Mouse (Mus musculus) kidney, embryonic 15.5 days (tissue): ENCODE data around the gene Fscn2. TPM values are rescaled to one million over a fixed set of nuclear protein-coding genes. Genes with fewer than 3 reads are reported as not detected.
A peak's percentile ranks its signal among the peaks of the same experiment; 100 is the strongest.

Experiments
- ATAC-seq: fragments of 200-750 bp; cut with Nextera tagmentation; replicated peaks from 2 replicates; pipeline ENCODE4 v1.8.0; 2017; ENCODE audit warnings: moderate TSS enrichment; ENCODE audit not compliant: low FRiP score
- H3K27ac ChIP-seq: fragments of 300-500 bp; sonication (generic); 2 replicates; pipeline ENCODE4 v1.5.1; 2015; ENCODE audit warnings: mild to moderate bottlenecking, inconsistent platforms
- H3K27me3 ChIP-seq: fragments of 300-500 bp; sonication (generic); 2 replicates; pipeline ENCODE4 v1.6.1; 2015; ENCODE audit warnings: inconsistent platforms
- H3K36me3 ChIP-seq: fragments of 300-500 bp; sonication (generic); 2 replicates; pipeline ENCODE4 v1.6.1; 2015; ENCODE audit warnings: inconsistent platforms
- H3K4me1 ChIP-seq: fragments of 300-500 bp; sonication (generic); 2 replicates; pipeline ENCODE4 v1.6.1; 2015; ENCODE audit warnings: inconsistent platforms
- H3K4me2 ChIP-seq: fragments of 300-500 bp; sonication (generic); 2 replicates; pipeline ENCODE4 v1.6.1; 2015; ENCODE audit warnings: moderate library complexity, mild to moderate bottlenecking, inconsistent platforms
- H3K4me3 ChIP-seq: fragments of 300-500 bp; sonication (generic); replicated peaks from 2 replicates; pipeline ENCODE4 v1.5.1; 2015; ENCODE audit warnings: mild to moderate bottlenecking, inconsistent platforms
- H3K9ac ChIP-seq: fragments of 300-500 bp; sonication (generic); 2 replicates; pipeline ENCODE4 v1.6.1; 2015; ENCODE audit warnings: mild to moderate bottlenecking, inconsistent platforms
- H3K9me3 ChIP-seq: fragments of 300-500 bp; sonication (generic); replicated peaks from 2 replicates; pipeline ENCODE4 v1.6.1; 2016; ENCODE audit warnings: inconsistent platforms
- WGBS: fragments of 180-500 bp; shearing (Covaris S2); methylation state at CpG from one replicate; pipeline ENCODE4 v1.1.7; 2015; ENCODE audit warnings: mixed read lengths; 5-methylcytosine and 5-hydroxymethylcytosine counted together
- polyA plus RNA-seq: library from polyadenylated mRNA; unstranded; fragments of >200 nt; fragmentation: Nextera tagmentation; extraction: Ambion mirVana; gene quantifications from 2 replicates; pipeline ENCODE4 v1.2.1, GENCODE M21; 2015

Gene Fscn2
- polyA plus RNA-seq, 1 experiment from 2014 or later = 1.1 TPM

DNA sequence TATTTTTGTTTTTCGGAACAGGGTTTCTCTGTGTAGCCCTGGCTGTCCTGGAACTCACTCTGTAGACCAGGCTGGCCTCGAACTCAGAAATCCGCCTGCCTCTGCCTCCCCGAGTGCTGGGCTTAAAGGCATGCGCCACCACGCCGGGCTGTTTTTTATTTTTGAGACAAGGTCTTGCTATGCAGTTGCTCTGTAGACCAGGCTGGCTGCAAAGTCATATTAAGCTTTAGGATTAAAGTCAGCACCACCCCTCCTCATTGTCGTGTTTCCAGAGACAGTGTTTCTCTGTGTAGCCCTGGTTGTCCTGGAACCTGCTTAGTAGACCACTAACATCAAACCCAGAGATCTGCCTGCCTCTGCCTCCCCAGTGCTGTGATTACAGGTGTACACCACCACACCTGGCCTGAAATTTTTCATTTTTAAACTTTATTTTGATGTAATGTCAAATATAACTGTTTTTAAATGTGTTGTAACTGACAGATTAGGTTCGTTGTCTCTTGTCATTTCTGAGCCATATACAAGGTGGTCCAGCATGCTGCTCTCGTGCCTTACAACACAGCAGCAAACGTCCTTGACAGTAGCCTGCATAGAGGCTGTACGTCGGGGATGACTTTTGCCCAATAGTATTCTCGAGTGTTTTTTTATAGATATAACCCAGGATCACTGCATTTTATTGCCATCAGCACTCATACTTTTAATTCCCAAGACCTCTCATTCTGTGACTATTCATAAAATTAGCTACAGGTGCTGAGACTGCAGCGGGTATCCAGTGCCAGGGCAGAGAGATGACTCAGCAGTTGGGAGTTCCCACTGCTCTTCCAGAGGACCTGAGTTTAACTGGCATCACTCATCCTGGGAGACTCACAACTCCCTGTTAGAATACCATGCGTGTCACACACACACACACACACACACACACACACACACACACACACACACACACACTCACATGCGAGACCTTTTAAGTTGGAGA lies 6.7 kb upstream of the Fscn2 start:
- Histone ChIP-seq H3K36me3 (no peaks in the 10 kb centered on the region), H3K27me3 (no peaks in the 10 kb centered on the region), H3K9me3 (no peaks in the 10 kb centered on the region), H3K9ac (no peak overlapping the region), H3K4me3 (no peak overlapping the region), H3K4me1 (peaks cover 88% of the 10 kb centered on the region), H3K27ac (peak overlapping the region; percentile 73), H3K4me2 (no peak overlapping the region)
- ATAC-seq = no peak
- WGBS = 86% methylated on average over 17 of the region's 17 CpGs

DNA sequence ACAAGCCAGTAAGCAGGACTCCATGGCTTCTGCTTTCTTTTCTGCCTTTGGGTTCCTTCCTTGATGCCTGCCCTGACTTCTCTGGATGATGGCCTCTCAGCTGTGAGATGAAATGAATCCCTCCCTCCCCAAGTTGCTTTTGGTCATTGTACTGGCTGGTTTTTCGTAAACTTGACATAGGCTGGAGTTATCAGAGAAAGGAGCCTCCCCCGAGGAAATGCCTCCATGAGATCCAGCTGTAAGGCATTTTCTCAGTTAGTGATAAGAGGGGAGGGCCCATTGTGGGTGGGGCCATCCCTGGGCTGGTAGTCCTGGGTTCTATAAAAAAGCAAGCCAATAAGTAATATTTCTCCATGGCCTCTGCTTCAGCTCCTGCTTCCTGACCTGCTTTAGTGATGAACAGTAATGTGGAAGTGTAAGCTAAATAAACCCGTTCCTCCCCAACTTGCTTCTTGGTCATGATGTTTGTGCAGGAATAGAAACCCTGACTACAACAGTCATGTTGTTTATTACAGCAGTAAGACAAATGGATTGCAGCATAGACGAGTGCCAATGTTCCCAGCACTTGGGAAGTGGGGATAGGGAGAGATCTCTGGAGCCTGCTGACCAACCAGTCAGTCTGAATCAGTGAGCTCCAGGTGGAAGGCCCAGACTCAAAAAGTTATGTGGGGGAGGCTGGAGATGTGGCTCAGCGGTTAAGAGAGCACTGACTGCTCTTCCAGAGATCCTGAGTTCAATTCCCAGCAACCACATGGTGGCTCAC lies 5.9 kb upstream of the Fscn2 start:
- 42% methylated on average over 5 of the region's 5 CpGs for WGBS
- Histone ChIP-seq H3K27me3 (no peaks in the 10 kb centered on the region), H3K4me2 (no peak overlapping the region), H3K27ac (peak overlapping the region; percentile 73), H3K9me3 (no peaks in the 10 kb centered on the region), H3K9ac (no peak overlapping the region), H3K36me3 (no peaks in the 10 kb centered on the region), H3K4me3 (no peak overlapping the region), H3K4me1 (peaks cover 92% of the 10 kb centered on the region)
- no peak for ATAC-seq

DNA sequence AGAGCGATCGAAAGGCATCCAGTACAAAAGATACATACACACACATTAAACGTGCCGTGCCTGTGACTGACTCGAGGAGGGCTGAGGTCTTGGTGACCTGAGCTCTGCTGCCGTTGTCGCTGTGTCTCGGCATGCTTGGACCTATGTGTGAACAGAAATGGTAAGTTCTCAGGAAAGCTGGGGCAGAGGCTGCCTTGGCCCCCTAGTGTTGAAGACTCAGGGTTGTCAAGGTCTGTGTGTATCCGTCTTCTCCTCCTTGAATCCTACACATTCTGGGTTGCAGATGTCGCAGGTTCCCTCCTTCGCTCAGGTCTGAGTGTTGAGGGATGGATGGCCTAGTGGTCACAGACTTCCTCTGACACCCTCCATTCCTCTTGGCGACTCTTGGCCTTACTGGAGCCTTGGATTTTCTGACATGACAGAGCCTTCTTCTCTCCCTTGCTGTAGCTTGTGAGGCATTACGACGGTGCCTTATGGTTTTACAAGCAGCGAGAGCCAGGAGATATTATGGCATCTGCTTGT lies 5.0 kb upstream of the Fscn2 start:
- H3K9ac ChIP-seq = no peak overlapping the region
- 81% methylated on average over 15 of the region's 15 CpGs for WGBS

DNA sequence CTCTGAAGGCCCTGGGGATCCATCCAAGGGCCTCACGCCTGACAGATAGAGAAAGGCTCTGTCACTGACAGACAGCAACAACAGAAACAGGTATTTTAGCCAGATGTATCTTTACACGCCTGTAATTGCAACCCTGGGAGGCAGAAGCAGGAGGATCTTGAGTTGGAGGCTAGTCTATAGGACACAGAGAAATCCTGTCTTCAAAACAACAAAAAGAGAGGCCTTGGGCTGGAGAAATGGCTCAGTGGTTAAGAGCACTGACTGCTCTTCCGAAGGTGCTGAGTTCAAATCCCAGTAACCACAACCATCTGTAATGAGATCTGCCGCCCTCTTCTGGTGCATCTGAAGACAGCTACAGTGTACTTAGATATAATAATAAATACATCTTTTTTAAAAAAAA lies 4.4 kb upstream of the Fscn2 start:
- peak overlapping the region; percentile 83 for H3K27ac ChIP-seq
- 94% methylated on average over 4 of the region's 4 CpGs for WGBS
- H3K4me2 ChIP-seq = no peak overlapping the region
- no peak for ATAC-seq
- no peak overlapping the region for H3K4me3 ChIP-seq
- H3K4me1 ChIP-seq = peaks cover 92% of the 10 kb centered on the region
- H3K36me3 ChIP-seq = no peaks in the 10 kb centered on the region
- no peak overlapping the region for H3K9ac ChIP-seq
- no peaks in the 10 kb centered on the region for H3K27me3 ChIP-seq
- H3K9me3 ChIP-seq = no peaks in the 10 kb centered on the region

More for the DNA sequence above, 5.0 kb upstream of the Fscn2 start:
- Histone ChIP-seq H3K4me3 (no peak overlapping the region), H3K27me3 (no peaks in the 10 kb centered on the region), H3K4me2 (no peak overlapping the region), H3K4me1 (peaks cover 92% of the 10 kb centered on the region), H3K36me3 (no peaks in the 10 kb centered on the region), H3K9me3 (no peaks in the 10 kb centered on the region), H3K27ac (no peak overlapping the region; the same call in 1 of the 2 replicates)
- no peak for ATAC-seq

DNA sequence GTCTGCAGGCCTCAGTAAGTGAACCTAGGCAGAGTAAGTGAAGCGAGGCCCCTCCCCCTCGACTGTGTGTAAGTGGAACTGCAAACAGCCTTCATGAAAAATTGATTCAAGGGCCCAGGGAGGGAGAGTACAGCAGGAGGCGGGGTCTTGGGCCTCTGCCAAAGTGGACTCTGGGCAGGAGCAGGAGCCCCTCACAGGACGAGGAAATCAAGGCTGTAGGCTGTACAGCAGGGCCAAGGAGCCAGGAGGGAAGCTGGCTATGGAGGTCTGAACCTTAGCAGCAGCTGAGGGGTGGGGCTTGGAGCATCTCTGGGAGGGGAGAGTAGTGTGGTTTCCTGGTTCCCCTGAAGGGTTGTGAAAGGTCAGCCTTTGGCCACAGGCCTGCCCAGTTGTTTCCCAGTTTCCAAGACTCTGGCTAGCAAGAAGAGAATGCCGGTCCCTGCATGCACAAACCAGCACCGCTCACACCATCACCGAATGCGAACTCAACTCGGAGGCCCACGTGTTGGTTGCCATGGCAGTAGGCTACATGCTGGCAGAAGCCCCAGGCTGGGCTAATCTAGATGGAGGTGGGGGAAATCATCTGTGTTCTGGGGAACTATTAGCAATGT lies 3.4 kb upstream of the Fscn2 start:
- Histone ChIP-seq H3K4me2 (peak overlapping the region; percentile 21; the same call in 1 of the 2 replicates), H3K4me1 (peaks cover 88% of the 10 kb centered on the region), H3K27me3 (no peaks in the 10 kb centered on the region), H3K27ac (peak overlapping the region; percentile 83), H3K36me3 (no peaks in the 10 kb centered on the region), H3K9ac (no peak overlapping the region), H3K4me3 (no peak overlapping the region), H3K9me3 (no peaks in the 10 kb centered on the region)
- ATAC-seq = peak; percentile 68
- 7% methylated on average over 10 of the region's 10 CpGs for WGBS

DNA sequence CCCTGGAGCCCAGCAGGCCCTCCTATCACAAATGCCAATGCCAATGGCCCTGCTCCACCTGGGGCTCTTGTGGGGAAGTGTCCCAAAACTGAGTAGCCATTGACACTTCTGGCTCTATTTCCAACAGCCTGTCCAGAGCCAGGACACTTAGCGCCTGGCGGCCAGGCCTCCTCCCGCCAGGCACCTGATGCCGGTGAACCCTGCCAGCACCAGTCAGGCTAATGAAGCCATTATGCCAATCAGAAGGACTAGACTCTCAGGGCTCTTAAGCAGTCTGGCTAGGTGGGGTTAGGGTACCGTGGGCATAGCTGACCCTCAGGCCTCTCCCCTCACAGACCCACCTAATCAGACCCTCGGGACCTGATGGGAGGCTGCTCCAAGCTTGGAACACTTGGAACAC lies 1.9 kb upstream of the Fscn2 start:
- ATAC-seq = no peak
- Histone ChIP-seq H3K4me2 (no peak overlapping the region), H3K4me1 (peaks cover 76% of the 10 kb centered on the region), H3K4me3 (no peak overlapping the region), H3K36me3 (no peaks in the 10 kb centered on the region), H3K27me3 (no peaks in the 10 kb centered on the region), H3K27ac (peak overlapping the region; percentile 83; the same call in 1 of the 2 replicates), H3K9ac (no peak overlapping the region), H3K9me3 (no peaks in the 10 kb centered on the region)
- WGBS = 76% methylated on average over 6 of the region's 6 CpGs

DNA sequence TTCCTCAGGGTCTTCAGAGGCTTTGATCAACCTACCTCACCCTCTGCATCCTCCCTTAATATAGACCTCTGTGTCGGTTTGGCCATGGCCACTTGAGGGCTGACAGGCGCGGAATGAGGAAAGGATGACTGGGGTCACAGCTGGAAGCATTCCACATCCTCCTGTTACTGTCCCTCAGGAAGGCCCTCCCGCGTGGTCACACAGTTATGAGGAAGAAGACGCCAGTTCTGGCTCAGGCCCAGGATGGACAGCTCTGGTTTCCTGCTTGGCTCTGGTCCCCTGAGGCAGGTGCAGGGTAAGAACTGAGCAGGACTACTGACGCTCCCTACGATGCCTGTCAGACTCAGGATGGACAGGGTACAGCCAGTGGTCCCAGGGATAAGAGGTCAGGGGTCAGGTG lies 1.3 kb upstream of the Fscn2 start:
- no peak for ATAC-seq
- Histone ChIP-seq H3K4me2 (no peak overlapping the region), H3K27me3 (no peaks in the 10 kb centered on the region), H3K4me1 (peaks cover 70% of the 10 kb centered on the region), H3K36me3 (no peaks in the 10 kb centered on the region), H3K9me3 (no peaks in the 10 kb centered on the region), H3K4me3 (no peak overlapping the region), H3K27ac (0 out of 2 replicates have a peak overlapping the region, but pooled peaks have one; percentile 27), H3K9ac (peak overlapping the region; percentile 17; the same call in 1 of the 2 replicates)
- 21% methylated on average over 8 of the region's 8 CpGs for WGBS

DNA sequence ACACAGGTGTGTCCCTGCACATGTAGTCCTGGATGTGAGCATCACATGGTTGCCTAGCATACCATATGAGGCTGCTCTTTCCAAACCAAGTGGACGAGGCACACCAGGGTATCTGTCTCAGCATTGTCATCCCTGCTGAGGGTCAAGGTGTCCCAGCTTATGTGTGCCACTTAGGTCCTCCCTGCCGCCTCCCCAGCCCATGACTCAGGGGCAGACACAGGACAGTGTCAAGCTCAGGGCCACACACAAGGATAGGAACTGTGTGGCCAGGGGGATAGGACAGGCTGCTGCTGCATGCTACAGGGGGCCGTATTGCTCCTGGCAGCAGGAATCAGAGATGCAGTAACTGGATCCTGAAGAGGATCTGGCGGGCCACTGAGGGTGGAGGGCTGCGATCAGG lies 579 bp upstream of the Fscn2 start:
- Histone ChIP-seq H3K27ac (peak overlapping the region; percentile 68), H3K4me2 (no peak overlapping the region), H3K9me3 (no peaks in the 10 kb centered on the region), H3K9ac (no peak overlapping the region), H3K4me1 (peaks cover 63% of the 10 kb centered on the region), H3K4me3 (no peak overlapping the region), H3K36me3 (no peaks in the 10 kb centered on the region), H3K27me3 (no peaks in the 10 kb centered on the region)
- no peak for ATAC-seq
- 59% methylated on average over 5 of the region's 5 CpGs for WGBS

DNA sequence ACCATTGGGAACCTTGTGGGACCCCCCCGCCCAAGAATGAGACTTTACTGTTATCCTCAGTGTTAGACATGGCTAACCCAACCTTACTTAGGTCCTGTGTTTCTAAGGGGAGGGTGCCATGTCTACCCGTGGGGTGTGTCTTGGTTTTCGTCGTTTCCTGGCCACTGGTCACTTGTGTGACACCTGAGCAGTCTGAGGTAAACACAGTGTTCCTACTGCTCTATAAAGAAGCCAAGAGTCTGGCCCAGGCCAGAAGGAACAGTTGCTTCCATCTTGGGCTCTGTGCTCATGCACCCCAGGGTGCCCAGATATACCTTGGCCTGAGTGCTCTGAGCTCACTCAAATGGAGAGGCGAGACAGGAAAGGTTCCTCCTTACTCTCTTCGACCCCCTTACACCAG lies 1.6 kb downstream of the Fscn2 start:
- Histone ChIP-seq H3K27me3 (no peaks in the 10 kb centered on the region), H3K9ac (no peak overlapping the region), H3K4me2 (no peak overlapping the region), H3K27ac (no peak overlapping the region), H3K36me3 (no peaks in the 10 kb centered on the region), H3K4me3 (no peak overlapping the region), H3K4me1 (peaks cover 51% of the 10 kb centered on the region), H3K9me3 (no peaks in the 10 kb centered on the region)
- ATAC-seq = no peak
- 77% methylated on average over 6 of the region's 6 CpGs for WGBS

DNA sequence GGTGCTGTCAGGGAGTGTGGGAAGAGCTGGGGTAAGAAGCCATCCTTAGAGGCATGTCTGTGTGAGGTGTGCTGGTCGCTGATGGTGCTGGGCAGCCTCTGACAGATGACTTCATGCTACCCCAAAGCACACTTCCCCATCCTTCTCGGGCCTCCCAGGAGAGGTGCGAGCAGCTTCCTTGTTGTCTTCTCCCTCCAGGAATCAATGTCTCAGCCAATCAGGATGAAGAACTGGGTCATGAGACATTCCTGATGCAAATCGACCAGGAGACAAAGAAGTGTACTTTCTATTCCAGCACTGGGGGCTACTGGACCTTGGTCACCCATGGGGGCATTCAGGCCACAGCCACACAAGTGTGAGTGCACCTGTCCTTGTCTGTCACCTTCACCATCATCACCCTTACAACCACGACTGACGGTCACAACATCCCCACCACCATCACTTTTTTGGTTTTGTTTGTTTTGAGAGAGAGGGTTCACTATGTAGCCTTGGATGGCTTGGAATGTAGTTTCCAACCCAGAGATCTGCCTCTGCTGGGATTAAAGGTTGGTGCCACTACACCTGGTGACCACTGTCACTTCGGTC lies 5.2 kb downstream of the Fscn2 start:
- ATAC-seq = no peak

DNA sequence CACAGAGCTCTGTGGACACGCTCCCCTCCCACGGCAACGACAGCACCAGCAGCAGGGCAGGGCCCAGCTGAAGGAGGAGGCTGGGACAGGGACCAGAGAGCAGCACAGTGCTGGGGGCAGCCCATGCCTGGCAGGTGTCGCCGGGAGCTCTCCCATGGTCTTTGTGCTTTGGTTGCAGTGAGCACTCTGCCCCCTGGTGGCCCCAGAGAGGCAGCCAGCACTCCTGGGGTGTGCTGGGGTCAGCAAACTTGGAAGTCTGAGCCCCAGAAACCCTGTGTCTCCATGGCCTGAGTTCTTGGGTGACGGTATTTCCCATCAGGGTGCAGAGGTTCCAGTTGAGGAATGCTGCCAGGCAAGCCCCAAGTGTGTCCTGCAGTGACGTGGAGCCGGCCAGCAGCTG lies 8.3 kb downstream of the Fscn2 start:
- no peaks in the 10 kb centered on the region for H3K9me3 ChIP-seq
- H3K9ac ChIP-seq = no peak overlapping the region
- no peak overlapping the region for H3K4me2 ChIP-seq
- 33% methylated on average over 8 of the region's 8 CpGs for WGBS
- no peaks in the 10 kb centered on the region for H3K27me3 ChIP-seq
- H3K4me1 ChIP-seq = peaks cover 8% of the 10 kb centered on the region
- peaks cover 57% of the 10 kb centered on the region for H3K36me3 ChIP-seq
- no peak overlapping the region for H3K27ac ChIP-seq
- ATAC-seq = peak; percentile 66
- no peak overlapping the region for H3K4me3 ChIP-seq

More for the DNA sequence above, 5.2 kb downstream of the Fscn2 start:
- H3K36me3 ChIP-seq = peaks cover 26% of the 10 kb centered on the region
- 43% methylated on average over 7 of the region's 7 CpGs for WGBS
- H3K4me2 ChIP-seq = no peak overlapping the region
- no peak overlapping the region for H3K4me3 ChIP-seq
- H3K27me3 ChIP-seq = no peaks in the 10 kb centered on the region
- no peaks in the 10 kb centered on the region for H3K9me3 ChIP-seq
- no peak overlapping the region for H3K27ac ChIP-seq
- H3K4me1 ChIP-seq = peaks cover 20% of the 10 kb centered on the region
- H3K9ac ChIP-seq = no peak overlapping the region
